Mouse (Mus musculus): ENCODE measurements around the gene Vmn1r219. TPM values are rescaled to one million over a fixed set of nuclear protein-coding genes. Genes with fewer than 3 reads are reported as not detected.
"Not testable (repeated sequence)": the region's sequence is repeated elsewhere in the genome, so short reads cannot be mapped to it uniquely, and the experiment has no call there.

Gene Vmn1r219
- not detected for polyA plus RNA-seq (2017; shearing (Covaris generic))

- ATAC-seq: no peak
Observed at GRCm38 (mm10) chr13:23159012-23159411, at the start of gene Vmn1r219. Gene Vmn1r219, plus strand, starts transcription at chr13:23159312.

- not testable (repeated sequence) for ATAC-seq
Observed at GRCm38 (mm10) chr13:23118126-23118525, 41.0 kb upstream of the Vmn1r219 start, which contains the start of gene Vmn1r217. Gene Vmn1r217, minus strand, starts transcription at chr13:23118226.

- no peak for ATAC-seq
Observed at GRCm38 (mm10) chr13:23120611-23121010, 38.5 kb upstream of the Vmn1r219 start.

- ATAC-seq: no peak
Observed at GRCm38 (mm10) chr13:23133099-23133498, 26.0 kb upstream of the Vmn1r219 start, which contains the start of gene Vmn1r218. Gene Vmn1r218, plus strand, starts transcription at chr13:23133155.

DNA sequence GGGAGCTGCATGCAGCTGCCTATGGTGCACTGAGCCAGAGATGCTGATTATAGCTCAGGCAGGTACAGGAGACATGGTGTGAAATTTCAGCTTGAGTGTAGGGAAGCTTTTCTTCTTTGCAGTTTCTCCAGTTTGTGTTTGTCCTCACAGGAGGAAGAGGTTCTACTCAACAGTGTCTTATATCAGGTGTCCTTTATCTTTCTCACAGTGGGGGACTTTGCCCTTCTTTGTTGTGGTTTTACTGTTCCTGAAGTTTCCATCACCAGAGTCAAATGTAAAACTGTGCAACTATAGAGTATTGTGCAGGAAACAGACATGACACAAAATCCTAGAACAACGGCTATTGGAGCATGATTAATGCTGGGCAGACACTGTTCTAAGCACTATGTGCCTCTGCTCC is 25.6 kb upstream of the Vmn1r219 start:
- ATAC-seq: no peak

DNA sequence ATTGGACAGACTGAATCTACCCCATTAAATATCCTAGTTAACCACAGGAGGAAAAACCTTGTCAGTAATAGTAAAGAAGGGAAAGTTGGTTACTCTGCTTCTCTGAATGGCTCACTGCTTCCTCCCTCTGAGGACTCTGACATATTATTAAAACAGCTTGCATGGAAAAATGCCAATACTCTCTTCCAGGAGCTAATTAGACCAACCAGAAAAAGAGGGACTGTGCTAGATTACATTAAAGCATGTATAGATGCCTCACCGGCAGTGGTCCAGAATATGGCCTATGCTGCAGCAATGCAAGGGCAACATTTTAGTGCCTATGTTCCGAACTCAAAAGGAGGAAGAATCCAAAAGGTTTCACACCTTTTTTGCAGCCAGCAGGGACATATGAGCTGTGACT is 20.2 kb upstream of the Vmn1r219 start:
- ATAC-seq: no peak

DNA sequence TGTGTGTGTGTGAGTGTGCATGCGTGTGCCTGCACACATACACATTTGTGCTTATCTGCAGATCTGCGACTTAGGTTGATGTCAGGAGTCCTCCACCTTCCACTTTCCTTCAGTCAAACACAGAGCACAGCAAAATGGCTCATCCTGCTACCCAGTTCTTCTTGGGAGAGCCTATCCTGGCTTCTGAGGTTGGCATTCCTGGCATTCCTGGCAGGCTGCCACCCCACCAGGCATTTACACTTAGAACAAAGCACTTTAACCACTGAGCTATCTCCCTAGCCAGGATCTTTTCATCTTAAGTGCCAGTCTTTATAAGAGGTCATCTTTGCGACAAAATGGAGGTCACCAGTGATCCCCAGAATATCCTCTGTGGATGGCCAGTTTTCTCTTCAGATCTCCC is 1.3 kb upstream of the Vmn1r219 start:
- ATAC-seq: no peak

GRCm38 (mm10) chr13:23166471-23166870 is 7.4 kb downstream of the Vmn1r219 start:
- ATAC-seq: not testable (repeated sequence)

- ATAC-seq: no peak
Observed at GRCm38 (mm10) chr13:23187875-23188274, 28.8 kb downstream of the Vmn1r219 start, which contains the start of gene Vmn1r220. Gene Vmn1r220, minus strand, starts transcription at chr13:23187975.

DNA sequence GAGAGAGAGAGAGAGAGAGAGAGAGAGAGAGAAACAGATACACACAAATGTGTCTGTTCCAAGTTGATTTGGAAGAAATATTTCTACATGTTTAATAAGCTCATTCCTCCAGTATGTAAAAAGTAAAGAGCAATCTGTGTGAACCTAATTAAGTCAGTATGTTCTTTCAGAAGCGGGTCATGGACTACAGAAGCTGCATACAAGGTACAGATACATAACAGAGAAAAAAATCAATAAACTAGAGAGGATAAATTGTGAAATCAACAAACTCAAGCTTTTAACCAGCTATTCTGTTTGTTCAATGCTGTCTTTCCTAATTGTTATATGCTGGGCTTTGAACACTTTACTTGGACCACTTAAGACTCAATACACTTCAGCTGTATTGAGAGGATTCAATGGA is 44.8 kb downstream of the Vmn1r219 start:
- ATAC-seq: not testable (repeated sequence)

DNA sequence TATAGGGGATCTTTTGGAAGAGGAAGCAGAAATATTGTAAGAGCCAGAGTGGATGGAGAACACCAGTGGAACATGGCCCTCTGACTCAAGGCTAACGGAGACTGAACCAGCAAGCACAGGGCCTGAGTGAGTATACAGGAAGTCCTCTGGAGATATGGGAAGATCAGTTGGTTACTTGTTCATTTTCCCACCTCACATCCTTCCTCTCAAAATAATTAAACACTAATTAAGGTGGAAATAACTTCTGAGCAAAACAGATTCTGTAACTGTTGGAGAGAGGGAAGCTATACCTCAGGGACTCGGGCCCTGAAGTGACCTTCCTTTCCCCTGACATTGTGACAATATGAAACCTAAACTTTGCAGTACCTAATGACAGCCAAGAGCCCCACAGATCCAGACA is 54.7 kb downstream of the Vmn1r219 start, which contains the start of gene Vmn1r221:
TSS of gene Vmn1r221 (plus strand) at position 301 of the 400 bp plus-strand sequence.
- ATAC-seq: not testable (repeated sequence)

Other genes with a start within 250 kb of the Vmn1r219 start
- not detected for gene Vmn1r213, start 151.7 kb upstream of the Vmn1r219 start, polyA plus RNA-seq (2017; shearing (Covaris generic))
- gene Vmn1r214, start 128.9 kb upstream of the Vmn1r219 start, polyA plus RNA-seq (2017; shearing (Covaris generic)): under 1 TPM in 1 of 2 experiments, not detected in 1; 0.11 TPM
- not detected for gene Vmn1r215, start 91.3 kb upstream of the Vmn1r219 start, polyA plus RNA-seq (2017; shearing (Covaris generic))
- gene Vmn1r217, start 41.1 kb upstream of the Vmn1r219 start, polyA plus RNA-seq (2017; shearing (Covaris generic)): not detected
- under 1 TPM in 1 of 2 experiments, not detected in 1; 0.04 TPM for gene Vmn1r218, start 26.2 kb upstream of the Vmn1r219 start, polyA plus RNA-seq (2017; shearing (Covaris generic))
- not detected for gene Vmn1r220, start 28.7 kb downstream of the Vmn1r219 start, polyA plus RNA-seq (2017; shearing (Covaris generic))
- not detected for gene Vmn1r221, start 54.8 kb downstream of the Vmn1r219 start, polyA plus RNA-seq (2017; shearing (Covaris generic))
- gene Vmn1r222, start 76.6 kb downstream of the Vmn1r219 start, polyA plus RNA-seq (2017; shearing (Covaris generic)): not detected
- not detected for gene Vmn1r223, start 87.8 kb downstream of the Vmn1r219 start, polyA plus RNA-seq (2017; shearing (Covaris generic))
- 10 to 100 TPM; 29.6 to 34.2 TPM for gene Zfp322a, start 209.9 kb downstream of the Vmn1r219 start, polyA plus RNA-seq (2017; shearing (Covaris generic))